Mouse (Mus musculus) kidney, embryonic 14.5 days (tissue): ENCODE measurements around the gene Stk16. TPM values are rescaled to one million over a fixed set of nuclear protein-coding genes. Genes with fewer than 3 reads are reported as not detected.
A peak's percentile ranks its signal among the peaks of the same experiment; 100 is the strongest.

Experiments
- ATAC-seq: fragments of 200-750 bp; cut with Nextera tagmentation; 2 replicates; pipeline ENCODE4 v1.8.0; 2017; ENCODE audit warnings: moderate number of reproducible peaks, mild to moderate bottlenecking, moderate TSS enrichment, moderate library complexity; ENCODE audit not compliant: low FRiP score, low TSS enrichment
- H3K27ac ChIP-seq: fragments of 300-500 bp; sonication (generic); 2 replicates; pipeline ENCODE4 v1.5.1; 2014; ENCODE audit warnings: low read depth, mild to moderate bottlenecking, low read length, moderate library complexity, mixed read lengths
- H3K27me3 ChIP-seq: fragments of 300-500 bp; sonication (generic); 2 replicates; pipeline ENCODE4 v1.6.1; 2014; ENCODE audit warnings: mild to moderate bottlenecking, low read length; ENCODE audit not compliant: control insufficient read depth, insufficient read depth
- H3K36me3 ChIP-seq: fragments of 300-500 bp; sonication (generic); 2 replicates; pipeline ENCODE4 v1.6.1; 2014; ENCODE audit warnings: low read length, mixed read lengths; ENCODE audit not compliant: control insufficient read depth, insufficient read depth
- H3K4me1 ChIP-seq: fragments of 300-500 bp; sonication (generic); 2 replicates; pipeline ENCODE4 v1.6.1; 2014; ENCODE audit warnings: low read length, mixed read lengths; ENCODE audit not compliant: control insufficient read depth, insufficient read depth
- H3K4me2 ChIP-seq: fragments of 300-500 bp; sonication (generic); replicated peaks from 2 replicates; pipeline ENCODE4 v1.6.1; 2014; ENCODE audit warnings: low read depth, mild to moderate bottlenecking, low read length
- H3K4me3 ChIP-seq: fragments of 300-500 bp; sonication (generic); 2 replicates; pipeline ENCODE4 v1.5.1; 2014; ENCODE audit warnings: mild to moderate bottlenecking, low read length
- H3K9ac ChIP-seq: fragments of 300-500 bp; sonication (generic); 2 replicates; pipeline ENCODE4 v1.6.1; 2014; ENCODE audit warnings: low read depth, mild to moderate bottlenecking, low read length, moderate library complexity
- H3K9me3 ChIP-seq: fragments of 300-500 bp; sonication (generic); 2 replicates; pipeline ENCODE4 v1.6.1; 2016; ENCODE audit warnings: low read length; ENCODE audit not compliant: control insufficient read depth
- WGBS: fragments of 180-500 bp; shearing (Covaris S2); extraction: QIAGEN DNeasy Blood & Tissue Kit; methylation state at CpG from one replicate; pipeline ENCODE4 v1.1.7; 2014; 5-methylcytosine and 5-hydroxymethylcytosine counted together
- polyA plus RNA-seq: library from polyadenylated mRNA; unstranded; fragments of >200 nt; fragmentation: Nextera tagmentation; extraction: Ambion mirVana; gene quantifications from 2 replicates; pipeline ENCODE4 v1.2.1, GENCODE M21; 2014

Stk16 gene
- polyA plus RNA-seq, 1 experiment from 2014 or later: 129 TPM

- Histone ChIP-seq H3K9me3 (no peaks in the 10 kb centered on the region), H3K4me3 (no peak overlapping the region), H3K4me1 (peaks cover 7% of the 10 kb centered on the region; the same call in 1 of the 2 replicates), H3K27me3 (no peaks in the 10 kb centered on the region), H3K36me3 (peaks cover 17% of the 10 kb centered on the region; the same call in 1 of the 2 replicates), H3K4me2 (no peak overlapping the region), H3K9ac (no peak overlapping the region), H3K27ac (no peak overlapping the region)
- no peak for ATAC-seq
- WGBS: 94% methylated on average over 14 of the region's 14 CpGs
These were observed 32.8 kb downstream of the Stk16 start for GRCm38 (mm10) chr1:75243411-75243810.

- H3K4me3 ChIP-seq: no peak overlapping the region
- no peaks in the 10 kb centered on the region for H3K9me3 ChIP-seq
- 91% methylated on average over 12 of the region's 12 CpGs for whole genome bisulfite sequencing
- H3K27me3 ChIP-seq: no peaks in the 10 kb centered on the region
- no peak overlapping the region for H3K4me2 ChIP-seq
- H3K9ac ChIP-seq: no peak overlapping the region
- peaks cover 8% of the 10 kb centered on the region; the same call in 1 of the 2 replicates for H3K4me1 ChIP-seq
- no peak overlapping the region for H3K27ac ChIP-seq
- peaks cover 15% of the 10 kb centered on the region; the same call in 1 of the 2 replicates for H3K36me3 ChIP-seq
- peak; percentile 5; the same call in 1 of the 2 replicates for ATAC-seq
These were observed 33.7 kb downstream of the Stk16 start for GRCm38 (mm10) chr1:75244175-75244826.

GRCm38 (mm10) chr1:75244836-75245235 lies 34.2 kb downstream of the Stk16 start:
- Histone ChIP-seq H3K9ac (no peak overlapping the region), H3K9me3 (no peaks in the 10 kb centered on the region), H3K27ac (no peak overlapping the region), H3K4me2 (no peak overlapping the region), H3K36me3 (peaks cover 15% of the 10 kb centered on the region; the same call in 1 of the 2 replicates), H3K27me3 (no peaks in the 10 kb centered on the region), H3K4me1 (peaks cover 8% of the 10 kb centered on the region; the same call in 1 of the 2 replicates), H3K4me3 (no peak overlapping the region)
- WGBS: 18% methylated on average over 4 of the region's 4 CpGs
- ATAC-seq: peak; percentile 72; the same call in 1 of the 2 replicates

GRCm38 (mm10) chr1:75247071-75247930 lies 36.7 kb downstream of the Stk16 start:
- no peak for ATAC-seq
- WGBS: 80% methylated on average over 16 of the region's 16 CpGs
- Histone ChIP-seq H3K4me3 (no peak overlapping the region), H3K27me3 (no peaks in the 10 kb centered on the region), H3K4me1 (peaks cover 12% of the 10 kb centered on the region), H3K9ac (no peak overlapping the region), H3K27ac (no peak overlapping the region), H3K4me2 (no peak overlapping the region), H3K36me3 (peaks cover 8% of the 10 kb centered on the region; the same call in 1 of the 2 replicates), H3K9me3 (no peaks in the 10 kb centered on the region)

- peak overlapping the region; percentile 23; the same call in 1 of the 2 replicates for H3K9ac ChIP-seq
- H3K27me3 ChIP-seq: no peaks in the 10 kb centered on the region
- no peak for ATAC-seq
- H3K27ac ChIP-seq: peak overlapping the region; percentile 17; the same call in 1 of the 2 replicates
- H3K4me2 ChIP-seq: no peak overlapping the region
- 48% methylated on average over 9 of the region's 9 CpGs for WGBS
- H3K9me3 ChIP-seq: no peaks in the 10 kb centered on the region
- no peak overlapping the region for H3K4me3 ChIP-seq
- H3K4me1 ChIP-seq: peaks cover 12% of the 10 kb centered on the region
- peaks cover 8% of the 10 kb centered on the region; the same call in 1 of the 2 replicates for H3K36me3 ChIP-seq
These were observed 37.6 kb downstream of the Stk16 start for GRCm38 (mm10) chr1:75248041-75248772.

GRCm38 (mm10) chr1:75250498-75250897 lies 39.9 kb downstream of the Stk16 start:
- WGBS: 55% methylated on average over 3 of the region's 3 CpGs
- Histone ChIP-seq H3K36me3 (no peaks in the 10 kb centered on the region), H3K4me2 (no peak overlapping the region), H3K9ac (no peak overlapping the region), H3K4me1 (peaks cover 12% of the 10 kb centered on the region), H3K9me3 (no peaks in the 10 kb centered on the region), H3K4me3 (no peak overlapping the region), H3K27ac (no peak overlapping the region), H3K27me3 (no peaks in the 10 kb centered on the region)
- no peak for ATAC-seq

GRCm38 (mm10) chr1:75251112-75251970 lies 40.7 kb downstream of the Stk16 start:
- H3K9ac ChIP-seq: no peak overlapping the region
- peak overlapping the region; percentile 12; the same call in 1 of the 2 replicates for H3K4me3 ChIP-seq
- H3K27me3 ChIP-seq: no peaks in the 10 kb centered on the region
- 6% methylated on average over 22 of the region's 22 CpGs for WGBS
- H3K4me2 ChIP-seq: peak overlapping the region; percentile 35
- no peaks in the 10 kb centered on the region for H3K36me3 ChIP-seq
- peaks cover 12% of the 10 kb centered on the region for H3K4me1 ChIP-seq
- H3K9me3 ChIP-seq: no peaks in the 10 kb centered on the region
- H3K27ac ChIP-seq: no peak overlapping the region
- peak; percentile 47; the same call in 1 of the 2 replicates for ATAC-seq

GRCm38 (mm10) chr1:75252308-75252707 lies 41.7 kb downstream of the Stk16 start:
- no peaks in the 10 kb centered on the region for H3K27me3 ChIP-seq
- no peak overlapping the region for H3K27ac ChIP-seq
- H3K36me3 ChIP-seq: no peaks in the 10 kb centered on the region
- H3K9ac ChIP-seq: no peak overlapping the region
- no peak overlapping the region for H3K4me2 ChIP-seq
- H3K4me3 ChIP-seq: no peak overlapping the region
- H3K9me3 ChIP-seq: no peaks in the 10 kb centered on the region
- 64% methylated on average over 13 of the region's 13 CpGs for WGBS
- peaks cover 12% of the 10 kb centered on the region for H3K4me1 ChIP-seq
- no peak for ATAC-seq
